Mouse (Mus musculus) neural tube, embryonic 11.5 days (tissue): ENCODE measurements around the gene Poglut1. TPM values are rescaled to one million over a fixed set of nuclear protein-coding genes. Genes with fewer than 3 reads are reported as not detected.

Experiments used
- ATAC-seq: fragments of 200-750 bp; cut with Nextera tagmentation; 2 replicates; pipeline ENCODE4 v1.8.0; 2017; ENCODE audit warnings: moderate number of reproducible peaks, mild to moderate bottlenecking, moderate TSS enrichment, moderate library complexity; ENCODE audit not compliant: insufficient read depth, low FRiP score, low TSS enrichment
- DNase-seq: peaks from one replicate; pipeline ENCODE4 v3.0.0-alpha.2; 2015; ENCODE audit warnings: low spot score
- H3K27ac ChIP-seq: fragments of 300-500 bp; sonication (generic); 2 replicates; pipeline ENCODE4 v1.5.1; 2014; ENCODE audit warnings: low read depth, mild to moderate bottlenecking, low read length
- H3K27me3 ChIP-seq: fragments of 300-500 bp; sonication (generic); 2 replicates; pipeline ENCODE4 v1.6.1; 2014; ENCODE audit warnings: mild to moderate bottlenecking, low read length, mixed read lengths; ENCODE audit not compliant: control insufficient read depth, insufficient read depth
- H3K36me3 ChIP-seq: fragments of 300-500 bp; sonication (generic); 2 replicates; pipeline ENCODE4 v1.6.1; 2014; ENCODE audit warnings: mild to moderate bottlenecking, low read length, moderate library complexity, mixed read lengths; ENCODE audit not compliant: control insufficient read depth, insufficient read depth
- H3K4me1 ChIP-seq: fragments of 300-500 bp; sonication (generic); 2 replicates; pipeline ENCODE4 v1.6.1; 2014; ENCODE audit warnings: low read length, mixed read lengths; ENCODE audit not compliant: control insufficient read depth, insufficient read depth
- H3K4me2 ChIP-seq: fragments of 300-500 bp; sonication (generic); 2 replicates; pipeline ENCODE4 v1.6.1; 2014; ENCODE audit warnings: low read depth, mild to moderate bottlenecking, moderate library complexity
- H3K4me3 ChIP-seq: fragments of 300-500 bp; sonication (generic); 2 replicates; pipeline ENCODE4 v1.5.1; 2014; ENCODE audit warnings: low read depth, low read length
- H3K9ac ChIP-seq: fragments of 300-500 bp; sonication (generic); 2 replicates; pipeline ENCODE4 v1.6.1; 2014; ENCODE audit warnings: mild to moderate bottlenecking, low read length
- H3K9me3 ChIP-seq: fragments of 300-500 bp; sonication (generic); 2 replicates; pipeline ENCODE4 v1.6.1; 2016; ENCODE audit warnings: low read length; ENCODE audit not compliant: control insufficient read depth
- WGBS: fragments of 180-500 bp; shearing (Covaris S2); extraction: QIAGEN DNeasy Blood & Tissue Kit; methylation state at CpG from one replicate; pipeline ENCODE4 v1.1.7; 2014; 5-methylcytosine and 5-hydroxymethylcytosine counted together
- polyA plus RNA-seq: library from polyadenylated mRNA; unstranded; fragments of >200 nt; fragmentation: Nextera tagmentation; extraction: Ambion mirVana; gene quantifications from 2 replicates; pipeline ENCODE4 v1.2.1, GENCODE M21; 2014

The Poglut1 gene
- polyA plus RNA-seq, 1 experiment from 2014 or later = 70.4 TPM

DNA sequence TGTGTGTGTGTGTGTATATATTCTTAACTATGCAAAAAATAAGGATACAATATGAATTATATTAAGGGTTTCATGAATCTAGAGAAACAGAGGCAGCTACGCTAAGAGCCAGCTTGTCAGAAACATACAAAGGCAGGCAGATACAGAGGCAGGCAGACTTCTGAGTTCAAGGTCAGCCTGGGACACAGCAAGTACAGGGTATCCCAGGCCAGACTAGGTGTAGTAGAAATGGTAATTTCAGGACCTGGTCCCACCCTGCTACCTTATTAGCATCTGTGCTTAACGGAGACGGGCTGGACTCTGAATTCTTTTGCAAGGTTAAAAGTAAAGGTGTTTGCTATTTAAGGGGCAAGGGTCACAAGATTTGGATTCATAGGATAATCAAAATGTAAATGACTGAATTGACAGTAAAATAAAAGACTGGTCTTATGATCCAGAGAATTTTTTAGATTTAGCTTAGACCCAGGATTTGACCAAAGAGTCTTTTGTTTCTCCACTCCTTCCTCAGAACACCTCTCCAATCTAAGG is 8.2 kb upstream of the Poglut1 start, which contains the start of gene Tmem39a:
Gene Tmem39a (plus strand): TSS at position 478 of the 528 bp plus-strand sequence.
- WGBS = 78% methylated on average over 3 of the region's 3 CpGs
- H3K9me3 ChIP-seq = no peaks in the 10 kb centered on the region
- no peaks in the 10 kb centered on the region for H3K4me1 ChIP-seq
- no peak within 1 kb of the TSS for H3K9ac ChIP-seq
- no peak within 1 kb of the TSS for H3K4me3 ChIP-seq
- H3K27me3 ChIP-seq = no peaks in the 10 kb centered on the region
- no peak within 1 kb of the TSS for H3K4me2 ChIP-seq
- H3K27ac ChIP-seq = no peak within 1 kb of the TSS
- ATAC-seq (no peak), DNase-seq (no peak)
- no peaks in the 10 kb centered on the region for H3K36me3 ChIP-seq

DNA sequence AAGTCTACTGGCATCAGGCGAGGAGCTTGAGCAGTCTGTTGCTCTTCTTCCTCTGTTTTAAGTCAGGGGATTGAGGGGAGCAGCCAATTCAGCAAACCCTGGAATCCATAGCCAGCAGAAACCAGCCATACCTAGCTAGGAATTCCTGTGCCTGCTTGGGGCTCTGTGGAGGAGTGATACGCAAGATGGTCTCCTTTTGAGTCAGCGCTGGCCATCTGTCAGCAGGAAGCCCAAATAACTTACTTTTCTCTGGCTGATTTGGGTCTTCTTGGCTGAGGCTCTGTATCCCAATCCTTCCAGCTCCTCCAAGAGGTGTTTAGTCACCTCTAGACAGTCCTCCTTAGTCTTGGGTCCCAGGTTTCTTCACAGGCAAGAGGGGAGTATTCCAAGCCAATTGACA is 5.9 kb upstream of the Poglut1 start:
- WGBS = 87% methylated on average over 3 of the region's 3 CpGs
- no peak for ATAC-seq
- no peak for DNase-seq
- H3K4me1 ChIP-seq = no peaks in the 10 kb centered on the region
- H3K27ac ChIP-seq = no peak overlapping the region
- H3K9me3 ChIP-seq = no peaks in the 10 kb centered on the region
- H3K27me3 ChIP-seq = no peaks in the 10 kb centered on the region
- no peak overlapping the region for H3K9ac ChIP-seq
- H3K4me3 ChIP-seq = no peak overlapping the region
- no peaks in the 10 kb centered on the region for H3K36me3 ChIP-seq
- no peak overlapping the region for H3K4me2 ChIP-seq

DNA sequence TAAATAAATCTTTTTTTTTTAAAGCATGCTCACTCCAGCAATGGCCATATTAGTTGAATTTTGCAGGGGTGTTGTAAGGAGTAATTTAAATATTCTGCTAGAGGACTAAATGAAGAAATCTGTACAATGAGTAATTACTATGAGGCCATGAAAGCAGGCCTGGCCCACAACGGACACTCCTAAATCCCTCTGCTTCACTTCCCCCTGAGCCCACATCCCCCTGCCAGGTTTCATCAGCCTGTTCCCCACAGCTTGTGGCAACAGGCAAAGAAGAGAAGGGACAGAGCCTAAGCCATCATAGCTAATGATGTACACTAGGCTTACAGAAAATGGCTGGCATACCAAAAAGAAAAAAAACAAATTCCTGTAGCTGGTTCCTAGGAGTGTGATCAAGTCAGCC is 2.1 kb downstream of the Poglut1 start:
- WGBS = 93% methylated on average over 1 of the region's 1 CpGs
- Histone ChIP-seq H3K9ac (no peak overlapping the region), H3K9me3 (no peaks in the 10 kb centered on the region), H3K36me3 (peaks cover 2% of the 10 kb centered on the region; the same call in 1 of the 2 replicates), H3K4me3 (no peak overlapping the region), H3K4me1 (0 out of 2 replicates have a peak, but pooled peaks cover 7% of the 10 kb centered on the region), H3K27me3 (no peaks in the 10 kb centered on the region), H3K27ac (no peak overlapping the region), H3K4me2 (no peak overlapping the region)
- ATAC-seq (no peak), DNase-seq (no peak)

DNA sequence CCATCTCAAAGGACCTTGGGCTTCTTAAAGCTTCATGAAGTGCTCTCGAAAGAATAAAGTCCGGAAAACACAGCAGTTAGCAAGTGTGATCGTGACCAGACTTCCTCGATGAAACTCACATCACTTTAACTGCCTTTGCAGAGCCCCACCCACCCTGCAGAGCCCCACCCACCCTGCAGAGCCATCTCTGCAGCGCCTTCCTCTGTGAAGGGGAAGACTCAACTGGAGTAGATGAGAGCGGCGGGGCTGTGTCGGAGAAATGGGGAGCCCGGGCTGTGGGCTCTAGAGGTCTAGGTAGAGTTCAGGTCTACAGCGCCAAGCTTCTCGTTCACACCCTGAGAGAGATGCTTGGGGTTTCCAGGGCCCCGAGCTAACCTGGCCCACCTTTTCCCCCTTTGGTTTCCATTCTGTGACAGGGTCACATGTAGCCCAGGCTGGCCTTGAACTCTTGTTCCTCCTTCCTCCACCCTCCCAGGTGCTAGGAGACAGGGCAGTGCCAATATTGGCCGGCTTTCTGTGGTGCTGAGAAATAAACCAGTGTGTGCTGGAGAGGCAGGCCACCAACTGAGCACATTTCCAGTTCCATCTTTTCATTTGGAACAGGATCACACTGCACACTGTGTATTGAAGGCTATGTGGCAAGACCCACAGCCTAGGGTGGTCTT is 11.2 kb downstream of the Poglut1 start:
- DNase-seq (no peak), ATAC-seq (no peak)
- Histone ChIP-seq H3K4me3 (no peak overlapping the region), H3K9ac (no peak overlapping the region), H3K4me2 (no peak overlapping the region), H3K36me3 (peaks cover 18% of the 10 kb centered on the region), H3K27ac (no peak overlapping the region), H3K4me1 (no peaks in the 10 kb centered on the region), H3K9me3 (no peaks in the 10 kb centered on the region), H3K27me3 (no peaks in the 10 kb centered on the region)
- WGBS = 86% methylated on average over 12 of the region's 13 CpGs

DNA sequence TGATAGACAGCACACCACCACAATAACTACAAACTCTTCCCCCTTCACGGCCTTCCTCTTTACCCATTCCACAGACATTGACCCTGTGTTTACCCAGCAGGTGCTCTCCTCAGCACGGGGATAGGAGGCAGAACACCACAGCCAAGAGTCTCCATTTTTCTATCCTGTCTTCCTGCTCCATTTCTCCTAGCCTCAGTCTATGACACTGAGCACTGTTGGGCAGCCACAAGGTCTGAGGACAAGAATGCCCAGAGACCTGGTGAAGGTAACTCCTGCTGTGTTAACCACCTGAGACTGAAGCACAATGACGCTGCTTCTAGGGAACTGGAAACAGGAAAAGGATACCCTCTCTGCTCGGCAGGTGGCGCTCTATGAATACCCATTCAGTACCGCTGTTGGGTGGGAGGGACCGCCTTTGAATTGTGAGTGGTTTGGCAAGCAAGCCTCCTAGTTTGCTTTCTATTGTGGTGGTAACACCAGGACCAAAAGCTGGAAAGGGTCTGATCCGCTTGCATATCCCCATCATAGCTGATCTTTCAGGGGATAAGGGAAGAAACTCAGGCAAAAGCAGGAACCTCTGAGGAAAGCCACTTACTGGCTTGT is 13.4 kb downstream of the Poglut1 start:
- peaks cover 15% of the 10 kb centered on the region for H3K36me3 ChIP-seq
- no peaks in the 10 kb centered on the region for H3K27me3 ChIP-seq
- 48% methylated on average over 8 of the region's 8 CpGs for WGBS
- H3K9ac ChIP-seq = no peak overlapping the region
- H3K4me2 ChIP-seq = no peak overlapping the region
- no peak overlapping the region for H3K27ac ChIP-seq
- no peak overlapping the region for H3K4me3 ChIP-seq
- H3K9me3 ChIP-seq = no peaks in the 10 kb centered on the region
- DNase-seq = peak; percentile 71
- no peaks in the 10 kb centered on the region for H3K4me1 ChIP-seq
- no peak for ATAC-seq

DNA sequence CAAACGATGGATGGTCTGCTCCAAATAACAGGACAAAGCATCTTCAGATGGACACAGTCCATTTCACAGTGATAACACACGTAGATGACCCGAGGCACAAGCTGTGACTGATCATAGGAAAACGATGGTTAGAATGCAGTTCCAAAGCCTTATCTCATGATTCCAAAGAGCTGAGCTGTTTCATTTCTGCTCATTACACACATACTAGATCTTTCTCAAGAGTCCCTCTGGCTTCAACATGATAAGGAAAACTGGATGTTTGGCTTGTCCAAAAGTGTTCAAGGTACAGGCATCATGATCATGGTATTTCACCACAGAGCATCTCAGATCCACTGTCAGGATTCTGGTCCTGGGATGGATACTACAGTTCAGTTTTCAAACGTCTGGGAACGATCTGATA is 23.8 kb downstream of the Poglut1 start:
- Histone ChIP-seq H3K27me3 (no peaks in the 10 kb centered on the region), H3K4me1 (peaks cover 10% of the 10 kb centered on the region; the same call in 1 of the 2 replicates), H3K27ac (no peak overlapping the region), H3K4me3 (no peak overlapping the region), H3K36me3 (peaks cover 13% of the 10 kb centered on the region), H3K9ac (no peak overlapping the region), H3K9me3 (no peaks in the 10 kb centered on the region), H3K4me2 (no peak overlapping the region)
- ATAC-seq (no peak), DNase-seq (no peak)
- 91% methylated on average over 6 of the region's 6 CpGs for WGBS

DNA sequence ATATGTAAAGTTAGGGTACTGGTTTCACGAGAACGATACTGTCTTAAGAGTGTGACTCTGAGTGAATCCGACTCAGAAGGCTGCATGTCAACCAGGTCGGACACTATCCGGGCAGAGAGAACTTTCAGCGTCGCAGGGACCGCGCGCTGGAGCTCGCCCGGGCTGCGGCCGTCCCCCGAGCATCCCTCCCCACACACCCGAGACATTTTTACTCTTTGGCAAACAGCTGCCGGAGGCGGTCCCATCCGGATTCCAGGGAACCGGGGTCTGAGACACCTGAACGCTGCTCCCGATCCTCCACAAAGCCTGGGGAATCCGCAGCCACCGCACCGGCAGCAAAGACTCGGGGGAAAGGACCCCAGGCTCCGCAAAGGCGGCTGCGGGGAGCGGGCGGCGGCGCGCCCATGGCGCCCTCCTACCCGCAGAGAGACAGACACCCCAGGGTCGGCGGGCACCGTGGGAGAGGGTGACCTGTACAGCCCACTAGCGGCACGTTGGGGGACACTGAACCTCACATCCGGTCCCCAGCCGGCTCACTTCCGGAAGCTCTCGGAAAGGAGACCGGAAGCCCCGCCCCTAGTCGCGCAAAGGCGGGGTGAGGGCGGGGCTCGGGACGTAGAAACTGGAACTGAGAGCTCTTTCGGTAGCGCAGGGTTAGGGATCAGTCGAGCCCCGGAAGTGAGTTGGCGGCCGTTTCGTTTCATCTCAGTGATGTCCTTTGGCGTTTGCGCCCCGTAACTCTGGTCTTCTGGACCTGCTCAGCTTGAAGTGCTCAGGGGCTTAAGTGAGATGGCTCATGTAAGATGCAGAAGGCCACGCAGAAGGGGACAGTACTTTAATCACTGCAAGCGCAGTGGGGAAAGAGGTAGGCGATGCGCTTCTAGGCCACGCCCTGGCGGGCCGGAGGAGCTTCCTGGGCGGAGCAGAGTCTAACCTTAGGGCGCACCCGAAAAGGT is 27.7 kb downstream of the Poglut1 start, which contains the start of gene Timmdc1:
Gene Timmdc1 (minus strand): TSS at position 535 of the 956 bp plus-strand sequence.
- peak; percentile 98 for DNase-seq
- under 1% methylated on average over 73 of the region's 73 CpGs for WGBS
- H3K36me3 ChIP-seq = peaks cover under 1% of the 10 kb centered on the region; the same call in 1 of the 2 replicates

DNA sequence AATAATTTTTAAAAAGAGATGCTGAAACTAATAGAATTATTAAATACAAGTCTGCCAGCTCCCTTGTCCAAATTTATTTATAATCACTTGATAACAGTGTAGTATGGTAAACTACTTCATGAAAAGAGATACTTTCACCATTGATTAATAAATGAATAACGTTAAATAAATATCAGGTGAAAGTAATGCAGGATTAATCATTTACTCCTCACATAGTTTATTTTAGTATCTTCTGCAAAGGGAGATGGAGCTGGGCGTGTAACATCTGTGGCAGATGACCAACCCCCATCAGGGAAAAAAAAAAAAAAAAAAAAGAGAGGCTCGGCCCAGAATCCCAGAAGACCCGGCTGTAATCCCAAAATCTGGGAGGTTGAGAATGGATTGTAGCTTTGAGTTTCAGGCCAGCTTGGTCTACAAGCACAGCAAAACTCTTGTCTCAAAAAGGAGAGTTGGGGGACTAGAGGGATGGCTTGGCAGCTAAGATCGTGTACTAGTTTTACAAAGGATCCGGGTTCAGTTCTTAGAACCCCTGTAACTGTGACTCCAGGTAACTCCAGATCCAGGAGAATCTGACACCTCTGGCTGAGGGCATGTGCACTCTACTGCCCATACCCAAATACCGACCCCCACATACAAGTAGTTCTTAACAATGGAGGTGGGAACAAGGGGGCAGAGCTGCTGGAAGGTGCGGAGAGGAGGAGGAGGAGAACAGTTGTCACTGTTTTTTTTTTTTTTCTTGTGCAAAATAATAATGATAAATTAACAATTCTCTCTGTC is 28.7 kb downstream of the Poglut1 start:
- no peak for DNase-seq
- Histone ChIP-seq H3K4me2 (peak overlapping the region; percentile 57), H3K4me3 (peak overlapping the region; percentile 83), H3K4me1 (peaks cover 10% of the 10 kb centered on the region; the same call in 1 of the 2 replicates), H3K9me3 (no peaks in the 10 kb centered on the region), H3K36me3 (no peaks in the 10 kb centered on the region; the same call in 1 of the 2 replicates), H3K9ac (peak overlapping the region; percentile 47), H3K27ac (no peak overlapping the region), H3K27me3 (no peaks in the 10 kb centered on the region)
- WGBS = 36% methylated on average over 8 of the region's 8 CpGs
- ATAC-seq = no peak

More for the DNA sequence above, 27.7 kb downstream of the Poglut1 start, which contains the start of gene Timmdc1:
- Histone ChIP-seq H3K27ac (peak within 1 kb of the TSS; percentile 88), H3K4me1 (peaks cover 10% of the 10 kb centered on the region; the same call in 1 of the 2 replicates), H3K27me3 (no peaks in the 10 kb centered on the region), H3K9ac (peak within 1 kb of the TSS; percentile 89), H3K4me2 (peak within 1 kb of the TSS; percentile 57), H3K4me3 (peak within 1 kb of the TSS; percentile 83), H3K9me3 (no peaks in the 10 kb centered on the region)
- ATAC-seq = peak; percentile 96
